Mouse (Mus musculus) left cerebral cortex, postnatal 14 days (tissue): ENCODE results near the gene Zfp882. TPM values are rescaled to one million over a fixed set of nuclear protein-coding genes. Genes with fewer than 3 reads are reported as not detected.
"Not testable (repeated sequence)": the region's sequence is repeated elsewhere in the genome, so short reads cannot be mapped to it uniquely, and the experiment has no call there.

Experiments
- DNase-seq, 2 experiments: peaks; one replicate each; pipeline ENCODE4 v3.0.0; 2021 to 2022; ENCODE audit warnings: low spot score in 2 of 2, mixed read lengths in 1 of 2
- intact Hi-C: fragments of 180-260 bp; cut with DNase I; formaldehyde crosslinking; loops from one replicate; pipeline ENCODE4 v1.15.1; 2025
- total RNA-seq, 2 experiments: library from RNA; stranded (reverse); gene quantifications; 2 replicates each; pipeline ENCODE4 v1.2.3; 2021

Zfp882 gene
- total RNA-seq, 2 experiments from 2014 or later = 11.4 to 12.9 TPM

GRCm38 (mm10) chr8:71950482-71951221 lies 42.2 kb downstream of the Zfp882 start, which contains the start of gene Zfp961:
Gene Zfp961 (plus strand): TSS chr8:71951038.
- intact Hi-C loops = no loop called here
- peak; percentile 98 to 100 for DNase-seq

- intact Hi-C loops = no loop called here
- peak in 1 of 2 experiments; percentile 6 for DNase-seq
These were observed 43.2 kb downstream of the Zfp882 start for GRCm38 (mm10) chr8:71951436-71952161.

- DNase-seq = no peak
- intact Hi-C loops = no loop called here
These were observed 44.1 kb downstream of the Zfp882 start for GRCm38 (mm10) chr8:71952489-71952888.

- DNase-seq, intact Hi-C loops: not testable (repeated sequence)
These were observed 44.7 kb downstream of the Zfp882 start for GRCm38 (mm10) chr8:71952961-71953700.

GRCm38 (mm10) chr8:71954666-71955065 lies 46.3 kb downstream of the Zfp882 start:
- intact Hi-C loops = no loop called here
- no peak for DNase-seq

GRCm38 (mm10) chr8:71960483-71960882 lies 52.1 kb downstream of the Zfp882 start:
- DNase-seq = no peak
- intact Hi-C loops = no loop called here

GRCm38 (mm10) chr8:71961796-71962195 lies 53.4 kb downstream of the Zfp882 start:
- intact Hi-C loops = no loop called here
- no peak for DNase-seq

GRCm38 (mm10) chr8:71964051-71964450 lies 55.6 kb downstream of the Zfp882 start:
- DNase-seq = no peak
- intact Hi-C loops = no loop called here

GRCm38 (mm10) chr8:71965166-71965565 lies 56.8 kb downstream of the Zfp882 start:
- DNase-seq = no peak
- intact Hi-C loops = no loop called here

Other genes starting within 250 kb of the Zfp882 start
- gene Unc13a, start 236.9 kb upstream of the Zfp882 start, total RNA-seq = 100 to 1,000 TPM; 299 to 337 TPM
- 1 to 10 TPM; 5.6 to 6.4 TPM for gene Jak3, start 232.3 kb upstream of the Zfp882 start, total RNA-seq
- 1 to 10 TPM; 1.8 to 2.8 TPM for gene Insl3, start 219.4 kb upstream of the Zfp882 start, total RNA-seq
- under 1 TPM; 0.44 to 0.49 TPM for gene B3gnt3, start 206.8 kb upstream of the Zfp882 start, total RNA-seq
- gene Fcho1, start 182.9 kb upstream of the Zfp882 start, total RNA-seq = 100 to 1,000 TPM; 152 to 156 TPM
- 10 to 100 TPM in 1 of 2 experiments, 1 to 10 TPM in 1; 9.8 to 11.4 TPM for gene Zfp709, start 26.6 kb upstream of the Zfp882 start, total RNA-seq
- gene Zfp617, start within 50 bp of the Zfp882 start, total RNA-seq = 10 to 100 TPM; 24.2 to 31.3 TPM
- gene Zfp961, start 42.4 kb downstream of the Zfp882 start, total RNA-seq = 10 to 100 TPM; 12.6 to 13.8 TPM
- not detected for gene Cyp4f18, start 101.0 kb downstream of the Zfp882 start, total RNA-seq
- not detected for gene Olfr372, start 132.6 kb downstream of the Zfp882 start, total RNA-seq
- not detected for gene Olfr373, start 174.6 kb downstream of the Zfp882 start, total RNA-seq
- gene Olfr374, start 198.4 kb downstream of the Zfp882 start, total RNA-seq = not detected
- 10 to 100 TPM; 36.7 to 37.5 TPM for gene Tpm4, start 226.4 kb downstream of the Zfp882 start, total RNA-seq